Mouse (Mus musculus) lung, postnatal 10 days (tissue): ENCODE results near the gene Poll.

Source experiments
- DNase-seq: peaks from one replicate; pipeline ENCODE4 v3.0.0; 2021

Poll gene

DNA sequence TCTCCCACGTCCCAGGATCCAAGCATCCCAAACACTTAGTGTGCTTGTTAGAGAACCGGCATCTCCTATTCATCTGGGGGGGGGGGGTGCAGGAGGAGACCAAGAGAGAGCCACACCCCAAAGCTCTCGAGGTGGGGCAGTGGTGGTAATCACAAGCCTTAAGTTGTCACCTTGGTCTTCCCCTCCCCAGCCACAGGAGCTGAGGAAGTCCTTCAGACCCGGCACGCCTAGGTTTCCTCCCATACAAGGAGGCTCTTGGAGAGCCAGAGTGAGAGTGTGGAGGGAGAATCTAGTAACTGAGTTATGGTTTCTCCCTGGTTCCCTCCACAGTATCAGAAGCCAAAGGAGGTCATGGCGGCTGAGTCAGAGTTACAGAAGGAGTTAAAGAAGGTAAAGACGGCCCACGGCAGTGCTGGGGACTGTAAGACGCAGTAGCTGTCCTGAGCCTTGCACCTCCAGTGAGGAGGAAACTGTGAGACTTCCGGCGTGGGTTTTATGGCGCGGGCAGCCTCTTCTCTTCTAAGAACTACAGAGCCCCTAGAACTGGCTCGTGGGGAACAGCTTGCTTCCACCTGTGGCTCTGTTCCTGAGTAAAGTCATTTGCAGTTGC lies 16.9 kb upstream of the Poll start:
- DNase-seq: no peak

DNA sequence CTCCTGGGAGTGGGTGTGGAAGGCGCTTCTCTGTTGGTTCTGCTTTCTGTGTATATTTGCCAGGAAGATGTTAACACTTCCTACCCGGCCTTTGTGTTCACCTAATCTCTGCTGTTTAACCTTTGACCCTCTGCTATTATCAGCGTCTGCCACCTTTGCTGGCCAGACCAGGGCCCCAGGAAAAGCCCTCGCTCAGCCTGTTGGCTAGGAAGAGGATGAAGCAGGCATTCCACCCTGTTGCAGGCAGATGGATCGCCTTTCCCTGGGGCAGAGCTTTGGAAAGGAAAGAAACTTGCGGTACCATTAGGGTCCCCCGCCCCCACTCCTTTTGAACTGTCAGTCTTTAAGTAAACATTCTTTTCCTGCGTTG lies 15.3 kb upstream of the Poll start:
- DNase-seq: peak; percentile 51

- peak; percentile 56 for DNase-seq
Observed at GRCm38 (mm10) chr19:45574941-45575631, 14.8 kb upstream of the Poll start.

DNA sequence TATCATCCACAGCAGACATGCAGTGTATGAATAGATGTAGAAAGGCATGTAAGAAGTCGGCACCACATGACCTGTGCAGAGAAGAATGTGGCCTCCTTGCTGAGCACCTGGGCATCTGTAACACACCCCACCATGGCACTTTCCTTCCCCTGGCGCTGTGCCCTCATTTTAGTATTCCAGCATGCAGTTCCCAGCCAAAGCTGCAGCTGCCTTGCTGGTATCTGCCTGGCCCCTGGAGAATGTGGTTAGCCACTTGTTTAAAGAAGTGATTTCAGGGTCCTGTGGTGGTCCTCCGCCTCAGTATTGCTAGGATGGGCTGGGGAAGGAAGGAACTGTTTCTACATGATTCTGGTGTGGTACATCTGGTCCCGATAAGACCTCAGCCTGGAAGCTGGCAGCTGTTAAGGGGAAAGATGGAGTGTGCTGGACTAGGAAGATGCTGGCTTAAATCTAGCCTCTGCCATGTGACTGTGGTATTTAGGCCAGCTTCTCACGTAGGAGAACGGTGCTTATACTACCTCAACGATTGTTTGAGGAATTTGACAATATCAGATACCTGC lies 14.1 kb upstream of the Poll start:
- peak; percentile 34 for DNase-seq

- peak; percentile 89 for DNase-seq
Observed at GRCm38 (mm10) chr19:45573861-45574267, 13.5 kb upstream of the Poll start.

DNA sequence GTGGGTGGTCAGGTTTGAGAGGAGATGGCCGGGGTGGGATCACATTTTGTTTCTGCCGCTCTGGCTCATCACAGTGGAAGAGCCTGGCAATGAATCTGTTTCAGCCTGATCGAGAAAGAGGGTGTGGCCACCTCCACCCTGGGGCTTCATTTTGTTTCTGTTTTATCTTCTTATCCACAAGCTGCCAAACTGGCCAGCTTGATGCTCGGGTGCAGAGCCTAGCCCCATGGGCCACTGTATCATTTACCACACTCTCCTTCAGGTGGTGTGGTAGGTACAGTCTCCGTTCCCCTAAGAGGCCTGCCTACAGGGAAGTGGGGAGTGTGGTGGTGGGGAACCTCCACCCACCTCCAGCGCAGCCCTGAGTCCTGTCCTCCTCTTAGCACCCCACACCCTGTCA lies 12.7 kb upstream of the Poll start:
- DNase-seq: no peak

DNA sequence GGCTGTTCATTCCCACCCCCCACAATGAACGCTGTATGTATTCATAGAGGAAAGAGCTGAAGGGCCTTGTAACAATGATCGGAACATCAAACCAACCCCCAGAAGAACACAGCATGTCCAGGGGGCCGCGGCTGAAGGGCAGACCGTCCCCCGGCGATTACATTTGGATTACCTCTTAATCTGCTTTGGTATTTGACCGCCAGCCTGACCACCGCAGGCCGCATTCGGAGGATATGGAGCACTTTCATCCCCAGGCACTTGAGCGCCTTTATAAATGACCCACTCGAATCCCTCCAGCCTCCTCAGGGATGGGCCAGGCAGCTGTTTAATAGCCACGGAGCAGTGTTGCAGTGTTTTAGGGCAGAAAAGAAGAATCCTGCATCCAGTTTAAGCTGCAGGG lies 7.0 kb upstream of the Poll start:
- DNase-seq: no peak

GRCm38 (mm10) chr19:45565925-45566715 lies 5.8 kb upstream of the Poll start:
- no peak for DNase-seq

DNA sequence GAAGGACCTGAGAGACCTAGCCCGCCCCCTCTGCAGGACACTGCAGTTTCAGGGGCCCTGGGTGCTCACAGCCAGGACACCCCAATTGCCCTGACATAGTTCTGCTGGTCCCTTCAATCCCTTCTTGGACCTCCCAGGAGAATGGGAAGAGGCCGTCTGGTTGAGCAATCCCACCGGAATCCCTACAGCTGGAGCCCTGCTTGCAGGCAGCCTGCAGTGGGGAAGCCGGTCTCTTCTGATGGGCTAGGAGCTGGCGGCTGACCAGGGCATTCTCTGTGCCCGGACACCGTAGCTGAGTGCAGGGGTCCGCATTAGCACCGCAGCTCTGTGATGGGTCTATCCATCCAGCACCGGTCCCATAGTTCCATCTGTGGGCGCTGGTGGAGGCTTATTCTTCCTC lies 6.2 kb downstream of the Poll start:
- peak; percentile 60 for DNase-seq

DNA sequence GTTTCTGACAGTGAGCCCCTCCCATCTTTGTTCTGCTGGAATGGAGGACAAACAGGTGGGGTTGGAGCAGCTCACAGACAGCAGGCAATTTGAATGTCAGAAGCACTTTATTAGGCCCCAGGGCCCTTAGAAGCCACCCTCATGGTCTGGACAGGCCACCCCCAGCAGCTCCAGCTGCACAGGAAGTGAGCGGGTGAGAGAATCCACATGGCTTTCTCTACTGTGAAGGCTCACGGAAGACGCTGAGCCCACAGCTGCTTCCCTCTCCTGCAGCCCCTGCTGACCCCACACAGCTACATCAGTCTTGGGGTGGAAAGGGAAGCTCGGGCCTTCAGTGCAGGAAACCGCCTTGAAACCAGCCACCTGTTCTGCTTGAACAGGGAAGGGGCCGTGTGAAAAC lies 8.1 kb downstream of the Poll start:
- peak; percentile 55 for DNase-seq

DNA sequence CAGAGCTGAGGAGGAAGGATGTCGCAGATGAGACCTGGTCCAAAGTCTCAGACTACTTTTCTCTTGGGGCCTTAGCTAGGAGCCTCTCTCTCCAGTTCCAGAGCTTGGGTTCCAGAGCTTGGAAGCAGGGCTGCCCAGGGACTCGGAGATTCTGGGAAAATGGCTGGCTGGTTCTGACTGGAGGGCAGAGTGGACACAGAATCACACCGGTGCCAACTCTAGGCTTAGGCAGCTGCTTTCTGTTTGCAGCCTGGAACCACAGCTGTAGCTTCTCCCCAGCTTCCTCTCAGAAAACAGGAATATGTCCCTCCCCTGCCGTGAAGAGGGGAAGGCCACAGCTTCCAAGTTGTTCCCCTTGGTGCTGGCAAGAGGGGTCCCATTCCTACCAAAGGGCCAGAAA lies 10.4 kb downstream of the Poll start:
- peak; percentile 54 for DNase-seq

- no peak for DNase-seq
Observed at GRCm38 (mm10) chr19:45549128-45549915, 11.0 kb downstream of the Poll start.

GRCm38 (mm10) chr19:45548196-45548595 lies 12.1 kb downstream of the Poll start:
- peak; percentile 35 for DNase-seq

DNA sequence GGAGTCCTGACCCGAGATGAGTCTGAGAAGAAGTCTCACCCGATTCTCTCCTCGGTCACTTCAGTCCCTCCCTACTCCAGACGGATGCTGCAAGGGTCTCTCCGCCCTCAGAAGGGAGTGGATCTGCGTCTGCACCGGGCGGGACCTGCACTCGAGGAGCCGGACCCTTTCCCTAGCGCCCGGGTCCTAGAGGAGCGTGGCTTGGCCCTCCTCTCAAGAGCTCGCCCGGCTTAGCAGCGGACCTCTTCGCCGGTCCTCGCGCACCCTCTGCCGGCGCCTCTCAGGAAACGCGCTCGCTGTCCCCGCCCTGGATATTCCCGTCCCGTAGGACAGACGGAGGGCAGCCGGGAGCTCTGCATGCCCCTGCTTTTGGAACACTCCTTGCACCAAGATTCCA lies 15.4 kb downstream of the Poll start:
- DNase-seq: peak; percentile 90

DNA sequence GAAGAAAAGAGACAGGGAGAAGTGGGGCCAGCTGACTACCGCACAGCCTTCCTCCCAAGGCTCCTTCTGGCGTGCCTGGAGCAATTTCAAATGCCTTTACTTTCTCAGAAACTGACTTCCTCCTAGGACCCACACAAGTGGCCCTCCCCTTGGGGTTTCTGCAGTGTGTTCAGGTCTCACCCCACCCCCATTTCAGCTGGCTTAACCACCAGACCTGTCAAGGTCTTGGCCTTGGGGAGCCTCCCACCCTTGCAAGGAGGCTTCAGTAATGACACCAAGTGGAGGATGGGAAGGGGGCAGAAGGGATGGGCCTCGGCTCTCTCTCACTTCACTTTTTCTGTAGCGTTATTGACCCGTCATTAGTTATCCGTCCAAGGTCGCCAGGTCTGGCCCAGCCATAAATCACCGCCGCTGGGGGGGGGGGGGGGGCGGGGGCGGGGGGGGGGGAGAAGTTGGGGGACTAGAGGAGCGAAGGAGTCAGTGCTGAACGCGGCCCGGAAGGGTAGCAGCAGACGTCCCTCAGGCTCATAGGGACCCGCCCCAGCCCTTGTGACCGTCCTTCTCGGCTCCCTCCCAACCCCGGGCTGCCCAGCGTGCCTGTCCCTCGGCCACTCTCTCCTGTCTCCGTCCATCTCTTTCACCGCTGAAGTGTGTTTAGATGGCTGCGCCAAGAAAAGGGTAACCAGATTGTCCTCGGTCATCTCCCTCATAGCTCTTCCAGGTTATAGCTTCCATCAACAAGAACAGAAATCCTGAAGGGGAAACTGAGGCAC lies 16.0 kb downstream of the Poll start:
- DNase-seq: peak; percentile 42

GRCm38 (mm10) chr19:45542061-45542460 lies 18.3 kb downstream of the Poll start:
- no peak for DNase-seq

DNA sequence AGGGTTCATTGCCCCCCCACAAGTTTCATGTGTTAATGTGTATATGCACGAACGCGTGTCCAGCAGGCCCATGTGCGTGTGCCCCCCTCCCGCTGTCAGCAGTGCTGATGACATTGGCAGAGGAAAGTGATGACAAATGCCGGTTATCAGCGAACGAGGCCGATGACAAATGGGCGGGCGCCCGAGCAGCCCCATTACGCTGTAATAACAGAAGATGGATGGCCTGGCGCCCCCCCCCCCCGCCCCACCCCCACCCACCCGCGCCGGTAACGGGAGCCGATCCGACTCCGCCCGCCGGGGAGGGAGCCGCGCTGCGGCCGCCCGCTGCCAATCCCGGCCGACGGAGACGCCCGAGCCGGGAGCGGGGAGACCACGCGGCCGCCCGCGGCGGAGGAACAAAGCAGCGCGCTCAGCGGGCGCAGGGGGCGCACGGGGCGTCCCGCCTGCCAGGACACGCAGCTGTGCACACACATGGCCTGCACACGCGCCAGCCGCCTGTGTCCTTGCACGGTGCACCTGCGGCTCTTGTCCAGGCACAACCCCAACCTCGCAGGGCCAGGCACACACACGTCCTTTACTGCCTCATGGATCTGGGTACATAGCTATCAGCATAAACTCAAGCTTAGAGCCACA lies 18.8 kb downstream of the Poll start:
- DNase-seq: peak; percentile 53

- no peak for DNase-seq
Observed at GRCm38 (mm10) chr19:45540657-45541408, 19.5 kb downstream of the Poll start.

- peak; percentile 76 for DNase-seq
Observed at GRCm38 (mm10) chr19:45537505-45537904, 22.8 kb downstream of the Poll start.

DNA sequence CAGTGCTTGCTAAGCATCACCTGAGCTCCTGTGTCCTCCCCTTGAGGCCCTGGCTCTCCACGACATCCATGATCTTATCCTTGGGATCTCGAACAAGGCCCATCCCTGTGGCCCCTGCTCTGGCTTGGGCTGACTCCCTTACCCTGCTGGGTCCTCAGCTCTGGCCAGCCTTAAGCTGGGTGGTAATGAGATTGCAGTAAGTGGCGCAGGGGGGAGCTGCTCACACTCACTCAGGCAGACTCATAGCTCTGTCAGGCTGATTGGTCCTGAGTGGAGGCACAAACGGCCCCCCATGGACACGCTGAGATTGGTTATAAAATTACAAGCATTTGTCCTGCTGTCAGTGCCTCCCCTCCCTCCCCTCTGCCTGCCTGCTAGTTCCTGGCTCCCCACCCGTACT lies 24.4 kb downstream of the Poll start:
- DNase-seq: no peak

- DNase-seq: no peak
Observed at GRCm38 (mm10) chr19:45535214-45535735, 25.1 kb downstream of the Poll start.
